Mouse (Mus musculus) embryonic facial prominence, embryonic 15.5 days (tissue): ENCODE data around the gene Cbx1. TPM values are rescaled to one million over a fixed set of nuclear protein-coding genes. Genes with fewer than 3 reads are reported as not detected.
"Not testable (repeated sequence)": the region's sequence is repeated elsewhere in the genome, so short reads cannot be mapped to it uniquely, and the experiment has no call there.

Experiments
- ATAC-seq: fragments of 200-750 bp; cut with Nextera tagmentation; 2 replicates; pipeline ENCODE4 v1.8.0; 2017; ENCODE audit warnings: low read depth, moderate TSS enrichment; ENCODE audit not compliant: insufficient number of reproducible peaks, low FRiP score, low TSS enrichment
- H3K27ac ChIP-seq: fragments of 300-500 bp; sonication (generic); replicated peaks from 2 replicates; pipeline ENCODE4 v1.5.1; 2015; ENCODE audit warnings: mild to moderate bottlenecking, inconsistent platforms
- H3K27me3 ChIP-seq: fragments of 300-500 bp; sonication (generic); 2 replicates; pipeline ENCODE4 v1.6.1; 2015; ENCODE audit warnings: inconsistent platforms
- H3K36me3 ChIP-seq: fragments of 300-500 bp; sonication (generic); 2 replicates; pipeline ENCODE4 v1.6.1; 2015; ENCODE audit warnings: mild to moderate bottlenecking, inconsistent platforms
- H3K4me1 ChIP-seq: fragments of 300-500 bp; sonication (generic); 2 replicates; pipeline ENCODE4 v1.6.1; 2015; ENCODE audit warnings: inconsistent platforms
- H3K4me2 ChIP-seq: fragments of 300-500 bp; sonication (generic); replicated peaks from 2 replicates; pipeline ENCODE4 v1.6.1; 2015; ENCODE audit warnings: mild to moderate bottlenecking, inconsistent platforms
- H3K4me3 ChIP-seq: fragments of 300-500 bp; sonication (generic); replicated peaks from 2 replicates; pipeline ENCODE4 v1.5.1; 2015; ENCODE audit warnings: mild to moderate bottlenecking, inconsistent platforms
- H3K9ac ChIP-seq: fragments of 300-500 bp; sonication (generic); 2 replicates; pipeline ENCODE4 v1.6.1; 2015; ENCODE audit warnings: inconsistent platforms
- H3K9me3 ChIP-seq: fragments of 300-500 bp; sonication (generic); replicated peaks from 2 replicates; pipeline ENCODE4 v1.6.1; 2016; ENCODE audit warnings: inconsistent platforms
- WGBS: fragments of 180-500 bp; shearing (Covaris S2); methylation state at CpG from one replicate; pipeline ENCODE4 v1.1.7; 2015; 5-methylcytosine and 5-hydroxymethylcytosine counted together
- microRNA counts: library from miRNA; unstranded; fragments of <30 nt; microRNA quantifications from one replicate; lab custom pipeline; 2016
- microRNA-seq: library from miRNA; unstranded; fragments of <30 nt; microRNA quantifications from one replicate; pipeline ENCODE4, GENCODE M21; 2016; ENCODE audit warnings: borderline number of aligned reads
- polyA plus RNA-seq: library from polyadenylated mRNA; unstranded; fragments of >200 nt; fragmentation: Nextera tagmentation; extraction: Ambion mirVana; gene quantifications from 2 replicates; pipeline ENCODE4 v1.2.1, GENCODE M21; 2015

The Cbx1 gene
- polyA plus RNA-seq, 1 experiment from 2014 or later = 93.4 TPM

- Histone ChIP-seq H3K27me3 (no peaks in the 10 kb centered on the region), H3K9me3 (no peaks in the 10 kb centered on the region), H3K27ac (0 out of 2 replicates have a peak overlapping the region, but pooled peaks have one; percentile 1), H3K4me2 (no peak overlapping the region), H3K9ac (no peak overlapping the region), H3K36me3 (no peaks in the 10 kb centered on the region), H3K4me3 (no peak overlapping the region), H3K4me1 (peaks cover 5% of the 10 kb centered on the region; the same call in 1 of the 2 replicates)
- no peak for ATAC-seq
- WGBS = 60% methylated on average over 3 of the region's 3 CpGs
These were observed 51.0 kb downstream of the Cbx1 start for GRCm38 (mm10) chr11:96839877-96840276.

DNA sequence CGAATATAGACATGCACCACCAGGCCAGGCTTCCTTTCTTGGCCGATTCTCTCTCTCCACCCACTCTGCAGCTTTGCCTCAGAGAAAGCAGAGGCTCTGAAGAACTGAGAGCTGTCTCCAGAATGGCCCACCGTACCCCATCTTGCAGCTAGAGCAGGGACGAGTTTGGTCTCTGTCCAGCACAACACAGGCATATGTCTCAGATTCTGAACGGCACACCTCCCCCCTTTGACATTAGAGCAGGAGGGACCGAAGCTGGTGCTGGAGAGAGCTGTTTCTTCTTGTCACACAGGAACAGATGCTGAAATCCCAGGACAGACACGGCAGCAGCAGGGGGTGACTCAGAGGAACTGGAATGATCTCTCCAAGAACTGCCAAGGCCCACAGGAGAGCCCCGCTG is 51.4 kb downstream of the Cbx1 start:
- Histone ChIP-seq H3K4me1 (peaks cover 5% of the 10 kb centered on the region; the same call in 1 of the 2 replicates), H3K36me3 (no peaks in the 10 kb centered on the region), H3K9me3 (no peaks in the 10 kb centered on the region), H3K27ac (0 out of 2 replicates have a peak overlapping the region, but pooled peaks have one; percentile 1), H3K4me2 (no peak overlapping the region), H3K9ac (no peak overlapping the region), H3K27me3 (no peaks in the 10 kb centered on the region), H3K4me3 (no peak overlapping the region)
- no peak for ATAC-seq
- WGBS = 19% methylated on average over 8 of the region's 8 CpGs

DNA sequence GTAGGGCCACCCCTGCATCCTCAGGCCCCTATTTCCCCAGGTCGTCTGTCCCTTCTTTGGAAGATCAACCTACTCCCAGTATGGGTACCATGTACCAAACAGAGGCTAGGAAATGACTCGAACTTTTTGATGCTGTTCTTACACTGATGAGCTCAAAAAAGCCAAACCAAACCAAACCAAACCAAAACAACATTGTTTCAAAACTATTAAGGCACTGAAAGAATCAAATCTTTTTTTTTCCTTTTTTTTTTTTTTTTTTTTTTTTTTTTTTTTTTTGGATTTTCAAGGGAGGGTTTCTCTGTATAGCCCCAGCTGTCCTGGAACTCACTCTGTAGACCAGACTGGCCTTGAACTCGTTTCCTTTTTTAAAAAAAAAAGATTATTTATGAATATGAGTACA is 54.7 kb downstream of the Cbx1 start:
- WGBS = 50% methylated on average over 3 of the region's 3 CpGs
- ATAC-seq = no peak
- Histone ChIP-seq H3K27ac (no peak overlapping the region), H3K4me3 (no peak overlapping the region), H3K9ac (no peak overlapping the region), H3K4me2 (no peak overlapping the region), H3K4me1 (peaks cover 5% of the 10 kb centered on the region; the same call in 1 of the 2 replicates), H3K27me3 (no peaks in the 10 kb centered on the region), H3K9me3 (no peaks in the 10 kb centered on the region), H3K36me3 (no peaks in the 10 kb centered on the region)

GRCm38 (mm10) chr11:96847240-96847639 is 58.3 kb downstream of the Cbx1 start:
- H3K27me3 ChIP-seq = no peaks in the 10 kb centered on the region
- peaks cover 7% of the 10 kb centered on the region; the same call in 1 of the 2 replicates for H3K4me1 ChIP-seq
- WGBS = 48% methylated on average over 3 of the region's 3 CpGs
- H3K9ac ChIP-seq = no peak overlapping the region
- no peak overlapping the region for H3K4me2 ChIP-seq
- no peak overlapping the region for H3K4me3 ChIP-seq
- ATAC-seq = no peak
- 0 out of 2 replicates have a peak, but pooled peaks cover 1% of the 10 kb centered on the region for H3K36me3 ChIP-seq
- H3K9me3 ChIP-seq = no peaks in the 10 kb centered on the region
- no peak overlapping the region for H3K27ac ChIP-seq

DNA sequence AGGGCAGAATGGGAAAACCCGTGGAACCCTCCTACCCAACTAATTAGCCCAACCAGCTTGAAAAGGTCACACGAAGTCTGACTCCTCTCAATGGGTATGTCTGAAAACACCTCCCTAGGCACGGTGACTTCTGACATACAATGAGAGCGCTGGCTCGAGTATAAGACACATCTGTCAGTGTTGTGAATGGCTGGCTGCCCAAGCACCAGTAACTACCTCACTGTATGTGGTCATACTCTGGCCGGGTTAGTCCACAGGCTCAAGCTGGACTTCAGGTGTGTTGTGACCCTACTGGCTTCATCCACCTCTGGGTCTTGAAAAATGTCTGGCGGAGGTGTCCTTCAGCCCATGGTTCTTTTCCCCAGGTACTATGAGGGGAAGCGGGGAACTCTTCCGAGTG is 59.8 kb downstream of the Cbx1 start:
- Histone ChIP-seq H3K9me3 (no peaks in the 10 kb centered on the region), H3K27ac (no peak overlapping the region), H3K4me3 (no peak overlapping the region), H3K36me3 (0 out of 2 replicates have a peak, but pooled peaks cover 10% of the 10 kb centered on the region), H3K4me2 (no peak overlapping the region), H3K27me3 (no peaks in the 10 kb centered on the region), H3K9ac (no peak overlapping the region), H3K4me1 (peaks cover 7% of the 10 kb centered on the region; the same call in 1 of the 2 replicates)
- no peak for ATAC-seq
- 70% methylated on average over 9 of the region's 9 CpGs for WGBS

DNA sequence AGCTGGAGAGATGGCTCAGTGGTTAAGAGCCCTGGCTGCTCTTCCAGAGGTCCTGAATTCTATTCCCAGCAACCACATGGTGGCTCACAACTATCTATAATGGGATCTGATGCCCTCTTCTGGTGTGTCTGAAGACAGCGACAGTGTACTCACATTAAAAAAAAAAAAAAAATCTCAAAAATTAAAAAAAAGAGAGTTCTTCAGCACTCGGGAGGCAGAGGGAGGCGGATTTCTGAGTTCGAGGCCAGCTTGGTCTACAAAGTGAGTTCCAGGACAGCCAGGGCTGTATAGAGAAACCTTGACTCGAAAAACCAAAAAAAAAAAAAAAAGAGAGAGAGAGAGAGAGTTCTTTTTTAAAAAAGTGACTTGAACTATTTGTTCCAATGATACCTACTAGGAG is 60.2 kb downstream of the Cbx1 start:
- Histone ChIP-seq H3K4me3 (peak overlapping the region; percentile 66), H3K36me3 (peaks cover 13% of the 10 kb centered on the region; the same call in 1 of the 2 replicates), H3K9ac (peak overlapping the region; percentile 75; the same call in 1 of the 2 replicates), H3K27ac (peak overlapping the region; percentile 80; the same call in 1 of the 2 replicates), H3K4me2 (peak overlapping the region; percentile 75)
- H3K27me3 ChIP-seq, H3K9me3 ChIP-seq, ATAC-seq, H3K4me1 ChIP-seq: not testable (repeated sequence)
- WGBS = 72% methylated on average over 5 of the region's 5 CpGs

- Histone ChIP-seq H3K4me3 (peak within 1 kb of the TSS; percentile 66), H3K9ac (peak within 1 kb of the TSS; percentile 75), H3K27me3 (no peaks in the 10 kb centered on the region), H3K9me3 (no peaks in the 10 kb centered on the region), H3K36me3 (peaks cover 16% of the 10 kb centered on the region; the same call in 1 of the 2 replicates), H3K4me2 (peak within 1 kb of the TSS; percentile 75), H3K27ac (peak within 1 kb of the TSS; percentile 80), H3K4me1 (peaks cover 7% of the 10 kb centered on the region; the same call in 1 of the 2 replicates)
- ATAC-seq = peak; percentile 87
- 1% methylated on average over 60 of the region's 60 CpGs for WGBS
These were observed 60.9 kb downstream of the Cbx1 start, which contains the start of gene Copz2 for GRCm38 (mm10) chr11:96849681-96850467. Copz2 (plus strand) TSS chr11:96849870.

DNA sequence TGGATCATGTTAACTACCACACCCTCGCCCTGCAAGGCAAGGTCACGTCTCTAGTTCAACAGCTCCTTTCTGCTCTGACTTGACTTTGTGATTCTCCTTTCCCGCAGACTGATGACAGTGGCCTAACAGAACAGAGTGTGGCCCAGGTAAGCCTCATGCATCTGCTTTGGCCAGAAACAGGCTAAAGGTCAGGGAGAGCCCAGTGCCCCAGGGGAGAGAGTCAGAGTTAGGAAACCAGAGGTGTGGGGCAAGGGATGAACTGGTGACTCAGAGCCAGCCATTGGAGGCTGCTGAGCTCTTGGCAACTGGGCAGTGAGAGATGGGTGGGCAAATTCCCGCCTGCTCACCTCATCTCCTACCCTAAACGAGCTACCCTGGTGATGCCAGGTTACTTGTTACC is 68.5 kb downstream of the Cbx1 start:
- WGBS = 71% methylated on average over 5 of the region's 5 CpGs
- no peak overlapping the region for H3K27ac ChIP-seq
- H3K4me1 ChIP-seq = peaks cover 16% of the 10 kb centered on the region
- no peak overlapping the region for H3K4me2 ChIP-seq
- H3K4me3 ChIP-seq = no peak overlapping the region
- H3K9ac ChIP-seq = no peak overlapping the region
- H3K9me3 ChIP-seq = no peaks in the 10 kb centered on the region
- ATAC-seq = no peak
- peaks cover 31% of the 10 kb centered on the region; the same call in 1 of the 2 replicates for H3K36me3 ChIP-seq
- H3K27me3 ChIP-seq = no peaks in the 10 kb centered on the region

MicroRNAs within 50 kb of the gene (microRNA counts, 519-probe panel; counts per million panel counts)
- microRNA mmu-miR-152 (lab: Ali Mortazavi, UCI) = 3,824 counts per million, percentile 89 among the panel's probes with 10 or more counts

Small RNA genes within 50 kb of the gene (microRNA-seq; reads per million reads assigned to microRNA genes)
- 170 reads per million, percentile 60 among the genes with 10 or more reads in this experiment for gene Mir152

Other genes with a start within 250 kb of the Cbx1 start
- gene Snx11, start 11.6 kb upstream of the Cbx1 start, polyA plus RNA-seq = 22.4 and 23.8 TPM in 2 replicates
- 71.7 and 76.0 TPM in 2 replicates for gene Nfe2l1, start 40.8 kb downstream of the Cbx1 start, polyA plus RNA-seq
- 191 and 194 TPM in 2 replicates for gene Copz2, start 60.7 kb downstream of the Cbx1 start, polyA plus RNA-seq
- gene Cdk5rap3, start 127.4 kb downstream of the Cbx1 start, polyA plus RNA-seq = 77.7 and 82.3 TPM in 2 replicates
- 5.6 and 6.1 TPM in 2 replicates for gene Prr15l, start 139.0 kb downstream of the Cbx1 start, polyA plus RNA-seq
- gene Pnpo, start 154.9 kb downstream of the Cbx1 start, polyA plus RNA-seq = 28.2 and 30.5 TPM in 2 replicates
- gene Sp2, start 193.8 kb downstream of the Cbx1 start, polyA plus RNA-seq = 16.8 and 17.9 TPM in 2 replicates
- gene Sp6, start 224.3 kb downstream of the Cbx1 start, polyA plus RNA-seq = 18.5 and 26.7 TPM in 2 replicates
- 22.5 and 23.9 TPM in 2 replicates for gene Scrn2, start 240.8 kb downstream of the Cbx1 start, polyA plus RNA-seq